Mouse (Mus musculus): Measurements from ENCODE around the gene Ndufa13. TPM values are rescaled to one million over a fixed set of nuclear protein-coding genes. Genes with fewer than 3 reads are reported as not detected.

Gene Ndufa13
- total RNA-seq, 2 experiments from 2014 or later: 265 to 294 TPM

- DNase-seq: no peak
- intact Hi-C loops (cut with DNase I; ENCODE audit: low total_unique reads): no loop called here
Measured at GRCm38 (mm10) chr8:69853869-69854268, 48.5 kb downstream of the Ndufa13 start.

- intact Hi-C loops (cut with DNase I; ENCODE audit: low total_unique reads): no loop called here
Measured at GRCm38 (mm10) chr8:69850926-69851506, 51.3 kb downstream of the Ndufa13 start.

GRCm38 (mm10) chr8:69849899-69850298, 52.5 kb downstream of the Ndufa13 start:
- intact Hi-C loops (cut with DNase I; ENCODE audit: low total_unique reads): no loop called here
- DNase-seq: no peak

More at GRCm38 (mm10) chr8:69850926-69851506, 51.3 kb downstream of the Ndufa13 start:
- DNase-seq: no peak

- intact Hi-C loops (cut with DNase I; ENCODE audit: low total_unique reads): no loop called here
- peak; percentile 35 for DNase-seq
Measured at GRCm38 (mm10) chr8:69848951-69849350, 53.4 kb downstream of the Ndufa13 start.

- DNase-seq: no peak
- intact Hi-C loops (cut with DNase I; ENCODE audit: low total_unique reads): no loop called here
Measured at GRCm38 (mm10) chr8:69847167-69848065, 54.9 kb downstream of the Ndufa13 start.

Other genes starting within 250 kb of the Ndufa13 start
- under 1 TPM; 0.60 to 0.84 TPM for gene Zfp964, start 248.1 kb downstream of the Ndufa13 start, total RNA-seq (2021)
- gene Zfp869, start 191.8 kb downstream of the Ndufa13 start, total RNA-seq (2021): 1 to 10 TPM; 8.7 to 9.0 TPM
- gene Zfp963, start 152.6 kb downstream of the Ndufa13 start, total RNA-seq (2021): 1 to 10 TPM; 2.6 to 3.0 TPM
- gene Gm20422, start 127.7 kb downstream of the Ndufa13 start, total RNA-seq (2021): 1 to 10 TPM; 2.6 to 2.7 TPM
- 10 to 100 TPM; 11.6 to 11.9 TPM for gene Atp13a1, start 111.4 kb downstream of the Ndufa13 start, total RNA-seq (2021)
- gene Zfp866, start 111.4 kb downstream of the Ndufa13 start, total RNA-seq (2021): 10 to 100 TPM; 10.3 to 11.2 TPM
- gene Gmip, start 93.9 kb downstream of the Ndufa13 start, total RNA-seq (2021): 1 to 10 TPM; 2.7 to 3.4 TPM
- under 1 TPM; 0.07 to 0.10 TPM for gene Lpar2, start 80.1 kb downstream of the Ndufa13 start, total RNA-seq (2021)
- under 1 TPM in 1 of 2 experiments, not detected in 1; 0.37 TPM for gene Pbx4, start 70.1 kb downstream of the Ndufa13 start, total RNA-seq (2021)
- 10 to 100 TPM; 26.6 to 27.8 TPM for gene Cilp2, start 14.9 kb downstream of the Ndufa13 start, total RNA-seq (2021)
- gene Tssk6, start 374 bp downstream of the Ndufa13 start, total RNA-seq (2021): under 1 TPM in 1 of 2 experiments, not detected in 1; 0.31 TPM
- gene Yjefn3, start 154 bp upstream of the Ndufa13 start, total RNA-seq (2021): 10 to 100 TPM in 1 of 2 experiments, 1 to 10 TPM in 1; 7.8 to 10.2 TPM
- 10 to 100 TPM; 31.0 to 35.1 TPM for gene Gatad2a, start 93.8 kb upstream of the Ndufa13 start, total RNA-seq (2021)
- 10 to 100 TPM; 22.6 to 26.3 TPM for gene Mau2, start 140.2 kb upstream of the Ndufa13 start, total RNA-seq (2021)
- gene Sugp1, start 140.3 kb upstream of the Ndufa13 start, total RNA-seq (2021): 10 to 100 TPM; 17.7 to 17.9 TPM
- gene Tm6sf2, start 170.4 kb upstream of the Ndufa13 start, total RNA-seq (2021): under 1 TPM in 1 of 2 experiments, not detected in 1; 0.51 TPM
- gene Hapln4, start 180.9 kb upstream of the Ndufa13 start, total RNA-seq (2021): under 1 TPM in 1 of 2 experiments, not detected in 1; 0.06 TPM
- under 1 TPM; 0.02 to 0.04 TPM for gene Ncan, start 218.3 kb upstream of the Ndufa13 start, total RNA-seq (2021)
- gene Nr2c2ap, start 228.8 kb upstream of the Ndufa13 start, total RNA-seq (2021): 1 to 10 TPM; 2.2 to 4.4 TPM
- 1 to 10 TPM; 8.1 to 8.8 TPM for gene Rfxank, start 236.6 kb upstream of the Ndufa13 start, total RNA-seq (2021)
- gene Borcs8, start 236.9 kb upstream of the Ndufa13 start, total RNA-seq (2021): 10 to 100 TPM; 14.4 to 18.4 TPM
- gene Mef2b, start 237.2 kb upstream of the Ndufa13 start, total RNA-seq (2021): under 1 TPM; 0.25 to 0.29 TPM

Data from gastrocnemius, postnatal 14 days (tissue).